Mouse (Mus musculus) liver (tissue): Measurements from ENCODE around the gene Slamf7.
"Not testable (repeated sequence)": the region's sequence is repeated elsewhere in the genome, so short reads cannot be mapped to it uniquely, and the experiment has no call there.

Experiments used
- DNase-seq: peaks from one replicate; pipeline ENCODE4 v3.0.0-alpha.2; 2020; ENCODE audit warnings: mixed read lengths

The Slamf7 gene

DNA sequence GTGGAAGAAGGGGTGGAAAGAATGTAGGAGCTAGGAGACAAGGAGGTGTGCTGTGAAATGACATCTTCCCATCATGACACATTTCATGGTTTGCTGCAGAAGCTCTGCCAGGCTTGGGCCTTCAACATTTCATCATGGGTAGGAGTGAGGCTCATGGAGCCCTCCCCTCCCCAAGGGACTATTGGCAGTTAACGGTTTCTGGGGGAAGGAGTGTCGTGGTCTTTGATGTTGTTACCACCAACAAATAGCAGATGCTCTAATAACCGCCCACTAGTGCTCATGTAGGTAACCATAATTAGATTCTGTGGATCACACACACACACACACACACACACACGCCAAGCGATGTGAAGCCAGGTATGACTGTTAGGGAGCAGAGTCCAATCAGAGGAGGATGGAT lies at the start of gene Slamf7:
TSS of gene Slamf7 (minus strand) at position 302 of the 400 bp plus-strand sequence.
- no peak for DNase-seq

DNA sequence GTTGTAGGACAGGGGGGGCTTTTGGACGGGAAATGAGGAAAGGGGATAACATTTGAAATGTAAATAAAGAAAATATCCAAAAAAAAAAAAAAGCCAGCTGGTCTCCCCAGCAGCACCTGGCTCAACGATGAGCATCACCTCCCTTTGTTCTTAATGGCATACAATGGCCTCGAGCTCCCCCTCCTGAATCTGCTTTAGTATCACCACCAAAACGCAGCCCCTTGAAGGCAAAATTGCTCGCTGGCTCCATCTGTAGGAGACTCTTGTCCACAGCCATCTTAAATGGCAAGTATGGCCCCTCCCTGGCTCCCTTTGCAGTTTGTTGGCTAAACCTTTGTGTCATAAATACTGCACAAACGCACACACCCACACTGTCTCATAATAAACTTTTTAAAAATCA lies 46.1 kb upstream of the Slamf7 start:
- peak; percentile 60 for DNase-seq

GRCm38 (mm10) chr1:171693918-171694317 lies 41.1 kb upstream of the Slamf7 start:
- no peak for DNase-seq

DNA sequence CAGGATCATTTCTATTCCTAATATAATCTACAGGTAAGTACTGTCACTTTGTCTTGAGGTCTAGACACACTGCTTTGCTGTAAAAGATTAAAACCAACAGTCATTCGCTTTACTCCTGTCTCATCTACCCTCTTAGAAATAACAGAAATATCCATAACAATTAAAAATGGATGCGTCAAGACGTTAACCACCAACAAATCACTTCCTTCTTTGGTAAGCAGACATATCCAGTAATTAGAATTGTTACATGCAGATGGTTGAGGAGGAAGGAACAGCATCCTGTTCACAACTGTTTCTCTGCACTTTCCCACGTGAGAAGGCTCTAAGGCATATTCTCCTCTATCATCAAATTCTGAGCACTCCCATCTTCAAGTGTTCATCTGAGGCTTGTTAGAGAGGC lies 34.5 kb upstream of the Slamf7 start:
- no peak for DNase-seq

DNA sequence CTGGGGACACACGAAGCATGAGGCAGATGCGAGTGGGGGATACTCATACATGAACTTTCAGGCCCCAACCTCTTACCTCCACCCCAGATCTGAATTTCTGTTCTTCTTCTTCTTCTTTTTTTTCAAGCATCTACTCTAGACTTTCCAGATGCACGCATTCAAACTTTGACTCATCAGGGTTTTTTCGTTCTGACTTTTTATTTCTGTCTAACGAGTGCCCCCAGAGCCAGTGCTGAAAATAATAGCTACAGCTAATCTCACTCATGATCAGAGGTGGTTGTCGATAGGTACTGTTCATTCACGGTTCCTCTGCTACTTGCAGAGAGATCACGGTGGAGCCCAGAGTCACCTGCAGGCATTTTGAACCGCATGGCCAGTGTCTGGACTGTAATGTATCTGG lies 32.1 kb upstream of the Slamf7 start:
- no peak for DNase-seq

GRCm38 (mm10) chr1:171681531-171682299 lies 28.9 kb upstream of the Slamf7 start, which contains the start of gene Cd48:
Gene Cd48 (plus strand): TSS chr1:171682009.
- DNase-seq, result no peak

GRCm38 (mm10) chr1:171681009-171681408 lies 28.2 kb upstream of the Slamf7 start:
- peak; percentile 10 for DNase-seq

DNA sequence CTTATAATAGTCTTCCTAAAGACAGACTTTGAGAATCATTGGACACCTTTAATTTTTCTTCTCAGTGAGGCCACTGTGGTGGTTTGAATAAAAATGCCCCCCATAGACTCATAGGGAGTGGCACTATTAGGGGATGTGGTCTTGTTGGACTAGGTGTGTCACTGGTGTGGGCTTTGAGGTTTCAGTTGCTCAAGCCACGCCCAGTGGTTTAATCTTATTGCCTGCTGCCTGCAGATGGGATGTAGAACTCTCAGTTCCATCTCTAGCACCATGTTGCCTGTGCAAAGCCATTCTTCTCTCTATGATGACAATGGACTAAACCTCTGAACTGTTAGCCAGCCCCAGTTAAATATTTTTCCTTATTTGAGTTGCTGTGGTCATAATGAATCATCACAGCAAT lies 24.9 kb upstream of the Slamf7 start:
- DNase-seq, result peak; percentile 12

DNA sequence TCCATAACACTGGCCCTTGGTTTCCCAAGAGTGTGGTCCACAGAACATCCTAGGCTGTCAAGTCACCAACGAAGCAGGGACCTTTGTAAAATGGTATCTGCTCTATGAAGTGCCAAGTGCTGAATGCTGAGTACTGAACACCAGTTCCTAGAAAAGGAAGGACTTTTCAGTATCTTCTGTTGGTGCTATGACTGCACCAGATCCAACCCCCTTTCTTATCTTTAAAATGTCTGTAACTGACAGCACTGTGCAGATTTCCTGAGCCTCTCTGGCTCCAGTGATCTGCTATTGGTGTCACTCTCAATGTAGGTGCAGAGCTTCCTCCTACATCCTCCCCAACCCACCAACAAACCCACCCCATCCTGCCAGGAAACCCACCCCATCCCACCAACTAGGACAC lies 21.6 kb upstream of the Slamf7 start:
- DNase-seq, result peak; percentile 7

DNA sequence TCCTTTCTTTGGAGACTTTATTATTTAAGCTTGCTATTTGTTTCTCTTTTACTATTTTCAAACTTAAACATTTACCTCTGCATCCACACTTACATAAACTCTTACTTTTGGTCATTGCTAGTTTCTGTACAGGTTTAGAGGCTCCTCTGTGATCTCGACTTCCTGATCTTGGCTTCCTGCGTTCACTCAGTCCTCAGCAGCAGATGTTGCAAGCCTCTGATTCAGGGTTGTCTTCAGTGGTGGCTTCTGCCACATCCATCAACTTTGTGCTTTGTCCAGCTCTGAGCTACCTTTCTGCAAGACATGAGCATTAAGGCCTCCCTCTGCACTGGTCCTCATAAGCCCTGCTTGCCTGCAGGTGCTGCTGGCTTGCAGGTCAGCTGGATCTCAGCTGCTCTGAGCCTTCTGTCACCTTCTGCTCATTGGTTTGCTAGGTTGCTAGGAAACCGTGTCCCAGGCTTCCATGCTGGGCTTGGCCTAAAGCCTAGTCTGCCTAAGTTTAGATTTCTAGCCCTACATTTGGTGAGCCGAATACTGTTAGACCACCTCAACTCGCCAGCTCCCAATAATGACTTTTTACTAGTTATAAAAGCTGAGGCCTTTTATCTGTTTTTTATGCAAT lies 20.1 kb upstream of the Slamf7 start:
- no peak for DNase-seq

- DNase-seq, result not testable (repeated sequence)
Measured at GRCm38 (mm10) chr1:171672451-171672850, 19.6 kb upstream of the Slamf7 start.

DNA sequence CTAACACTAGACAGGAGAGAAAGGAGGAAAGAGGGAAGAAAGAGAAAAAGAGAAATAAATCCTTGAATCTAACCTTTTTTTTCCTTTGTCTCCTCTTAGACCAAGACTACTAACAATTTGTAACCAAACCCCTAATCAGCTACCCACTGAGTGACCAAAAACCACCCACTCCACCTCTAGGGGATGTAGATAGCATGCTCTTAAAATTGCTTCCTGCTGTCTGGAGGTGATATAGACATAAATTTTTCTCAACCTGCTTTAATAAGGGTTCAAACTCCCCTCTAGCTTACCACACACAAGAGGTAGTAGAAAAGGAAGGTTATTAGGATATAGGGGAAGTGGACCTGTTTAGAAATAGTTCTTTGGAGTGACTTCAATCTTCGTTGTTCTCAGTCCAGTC lies 14.3 kb upstream of the Slamf7 start:
- no peak for DNase-seq

DNA sequence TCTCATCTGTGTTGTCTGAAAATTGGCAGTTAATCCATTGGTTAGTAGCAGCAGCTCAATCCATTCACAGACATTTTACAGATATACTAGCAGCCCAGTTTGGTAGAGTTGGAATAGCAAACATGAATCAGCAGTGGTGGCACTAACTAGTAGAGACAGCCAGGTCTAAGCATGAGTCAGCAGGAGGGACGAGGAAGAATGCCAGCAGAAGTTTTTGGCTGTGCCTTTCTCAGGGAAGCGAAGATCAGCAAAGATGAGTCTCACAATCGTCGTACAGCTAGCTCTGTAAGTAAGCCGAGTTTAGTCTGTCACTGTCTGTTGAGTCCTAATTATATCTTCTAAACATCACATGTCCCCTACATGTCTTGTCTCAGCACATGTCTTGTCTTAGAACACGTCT lies 13.5 kb upstream of the Slamf7 start:
- DNase-seq, result no peak

GRCm38 (mm10) chr1:171663757-171664156 lies 10.9 kb upstream of the Slamf7 start:
- DNase-seq, result no peak

GRCm38 (mm10) chr1:171661482-171661881 lies 8.6 kb upstream of the Slamf7 start:
- DNase-seq, result no peak

GRCm38 (mm10) chr1:171660423-171660822 lies 7.6 kb upstream of the Slamf7 start:
- no peak for DNase-seq

DNA sequence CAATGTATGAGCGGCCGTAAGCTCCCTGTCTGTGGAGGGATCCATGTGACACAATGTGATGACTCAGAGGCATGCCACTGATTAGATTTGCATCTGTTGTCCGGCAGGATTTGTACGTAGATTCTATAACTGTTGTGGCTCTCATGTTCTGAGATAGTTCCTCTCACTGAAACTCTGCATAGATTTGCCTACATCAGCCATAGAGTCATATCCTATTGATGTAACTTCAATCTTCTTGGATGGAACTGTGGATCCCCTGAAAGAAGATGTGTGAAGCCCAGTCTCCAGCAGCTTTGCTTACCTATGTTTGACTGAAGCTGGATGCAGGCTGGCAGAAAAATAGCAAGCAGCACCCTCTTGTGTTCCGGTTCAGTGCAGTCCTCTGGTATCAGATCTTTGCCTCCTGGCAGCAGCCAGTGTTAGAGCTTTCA lies 5.7 kb upstream of the Slamf7 start:
- DNase-seq, result no peak

DNA sequence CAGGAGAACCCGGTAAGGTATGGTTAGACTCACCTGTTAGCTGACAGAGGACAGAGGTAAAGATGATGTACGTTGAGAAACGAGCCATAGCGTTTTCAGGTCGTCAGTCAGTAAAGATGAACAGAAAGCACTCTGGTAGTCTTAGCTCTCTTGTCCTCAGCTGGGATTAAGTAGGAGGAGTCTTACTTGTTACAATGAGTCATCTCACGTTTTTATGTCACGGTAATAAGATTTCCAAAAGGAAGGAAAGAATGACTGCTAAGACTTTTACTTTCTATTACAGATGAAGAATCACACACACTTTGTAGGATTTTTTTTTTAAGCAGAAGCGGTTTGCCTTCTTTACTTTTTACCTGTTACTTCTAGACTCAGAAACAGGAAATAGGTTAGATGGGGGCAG lies 4.0 kb downstream of the Slamf7 start:
- no peak for DNase-seq

DNA sequence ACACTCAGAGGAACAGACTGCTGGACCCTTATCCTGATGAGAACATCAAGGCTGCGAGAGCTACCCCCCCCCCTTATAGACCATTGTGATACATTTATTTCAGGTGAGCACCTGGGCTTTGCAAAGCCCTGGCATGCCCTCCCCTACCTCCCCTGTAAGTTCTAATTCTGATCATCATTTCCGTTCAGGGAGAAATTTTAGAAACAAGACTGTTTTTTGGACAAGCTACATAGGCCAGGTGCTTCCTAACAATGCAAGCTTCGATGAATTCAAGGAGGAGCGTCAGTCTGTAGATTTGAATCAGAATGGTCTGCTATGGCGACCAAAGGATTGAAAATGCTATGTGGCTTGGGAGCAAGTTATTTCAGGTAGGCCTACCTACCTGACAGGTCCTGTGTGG lies 5.1 kb downstream of the Slamf7 start:
- DNase-seq, result no peak

GRCm38 (mm10) chr1:171646429-171646940 lies 6.3 kb downstream of the Slamf7 start:
- no peak for DNase-seq

- peak; percentile 69 for DNase-seq
Measured at GRCm38 (mm10) chr1:171643612-171644011, 9.2 kb downstream of the Slamf7 start.

DNA sequence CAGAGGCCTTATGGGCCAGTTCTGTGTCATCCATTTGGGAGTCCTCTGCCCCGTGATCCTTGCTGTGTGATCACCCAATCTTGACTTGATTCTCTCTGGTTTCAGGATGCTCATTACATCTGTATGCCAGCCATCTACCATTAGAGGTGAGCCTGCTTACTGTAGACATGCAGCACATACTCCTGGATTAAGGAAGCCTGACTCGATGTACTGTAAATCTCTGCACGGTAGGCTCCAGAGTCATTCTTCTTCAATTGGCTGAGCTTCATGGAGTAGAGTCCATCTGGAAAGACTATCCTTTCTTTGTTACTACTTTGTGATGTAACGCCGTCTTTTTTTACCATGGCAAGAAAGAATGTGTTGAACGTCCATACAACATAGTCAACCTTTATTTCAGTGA lies 12.0 kb downstream of the Slamf7 start:
- DNase-seq, result no peak

DNA sequence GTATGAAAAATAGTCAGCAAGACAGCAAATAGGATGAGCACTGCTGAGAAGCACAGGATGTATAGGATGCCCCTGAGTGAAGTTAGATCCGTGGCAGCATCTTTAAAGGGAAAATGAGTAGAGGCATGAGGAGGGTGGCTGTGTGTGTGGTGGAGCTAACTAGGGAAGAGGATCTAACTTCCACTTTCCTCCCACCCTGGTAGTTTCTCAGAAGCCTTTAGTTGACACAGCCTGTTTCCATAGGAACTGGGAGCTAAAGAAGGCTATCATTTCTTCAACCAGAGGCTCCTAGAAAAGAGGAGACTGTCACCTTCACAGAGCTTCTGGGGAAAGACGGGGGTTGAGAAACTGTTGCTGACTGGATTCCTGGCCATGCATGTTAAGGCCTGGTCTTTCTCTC lies 14.1 kb downstream of the Slamf7 start:
- no peak for DNase-seq

DNA sequence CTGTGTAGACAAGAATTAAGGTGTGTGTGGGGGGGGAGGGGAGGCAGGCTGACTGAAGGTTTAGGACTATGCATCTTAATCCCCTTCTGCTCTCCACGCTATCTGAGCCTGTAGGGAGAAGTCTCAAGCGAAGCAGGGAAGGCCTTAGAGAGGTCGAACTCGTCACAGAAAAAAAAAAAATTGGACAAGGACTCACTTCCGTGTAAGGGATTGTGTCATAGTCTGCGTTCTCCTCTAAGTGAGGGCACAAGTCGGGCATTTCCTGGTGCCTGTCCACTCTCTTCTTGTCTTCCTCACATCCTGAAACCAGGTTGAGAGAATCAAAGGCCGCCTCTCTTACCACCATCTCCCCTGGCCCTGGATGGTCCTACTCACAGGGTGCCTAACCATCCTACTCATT lies 15.7 kb downstream of the Slamf7 start:
- DNase-seq, result no peak
